Mouse (Mus musculus) cerebellum, adult 2 months (tissue): Measurements from ENCODE around the gene Cactin. TPM values are rescaled to one million over a fixed set of nuclear protein-coding genes. Genes with fewer than 3 reads are reported as not detected.

Experiments
- DNase-seq, 2 experiments: peaks; one replicate each; pipeline ENCODE4 v3.0.0; 2021
- H3K27ac ChIP-seq: fragments of 200-500 bp; 2 replicates; pipeline ENCODE4 v1.5.1; 2012; ENCODE audit warnings: low read length, control low read depth, inconsistent platforms; ENCODE audit not compliant: insufficient read depth
- H3K27me3 ChIP-seq: fragments of 200-500 bp; 2 replicates; pipeline ENCODE4 v1.6.1; 2012; ENCODE audit warnings: inconsistent platforms, mild to moderate bottlenecking, low read length, moderate library complexity; ENCODE audit not compliant: control insufficient read depth, insufficient read depth
- H3K4me1 ChIP-seq: fragments of 200-500 bp; 2 replicates; pipeline ENCODE4 v1.6.1; 2011; ENCODE audit warnings: low read length; ENCODE audit not compliant: control insufficient read depth, insufficient read depth
- H3K4me3 ChIP-seq: fragments of 200-500 bp; replicated peaks from 2 replicates; pipeline ENCODE3; 2011; ENCODE audit warnings: mild to moderate bottlenecking, low read depth, low read length, control low read depth; ENCODE audit not compliant: insufficient read depth
- CTCF ChIP-seq: fragments of 200-500 bp; IDR thresholded peaks from 2 replicates; pipeline ENCODE4 v1.5.1; 2011; ENCODE audit warnings: low read depth, mild to moderate bottlenecking, control low read depth, low read length, moderate library complexity, borderline replicate concordance; ENCODE audit not compliant: insufficient read depth
- POLR2A ChIP-seq: fragments of 200-500 bp; IDR thresholded peaks from 2 replicates; pipeline ENCODE4 v1.6.1; 2011; ENCODE audit warnings: low read length, control low read depth, borderline replicate concordance; ENCODE audit not compliant: insufficient read depth
- whole genome bisulfite sequencing: fragments of 180-500 bp; shearing (Covaris S2); methylation state at CpG from one replicate; pipeline ENCODE4 v1.1.7; 2018; 5-methylcytosine and 5-hydroxymethylcytosine counted together
- polyA plus RNA-seq: library from polyadenylated mRNA; depleted of rRNA; stranded (reverse); fragments of >200 nt; gene quantifications from 2 replicates; pipeline ENCODE4 v1.2.3, GENCODE M21; 2012

Cactin gene
- polyA plus RNA-seq, 1 experiment, result 36.3 TPM

DNA sequence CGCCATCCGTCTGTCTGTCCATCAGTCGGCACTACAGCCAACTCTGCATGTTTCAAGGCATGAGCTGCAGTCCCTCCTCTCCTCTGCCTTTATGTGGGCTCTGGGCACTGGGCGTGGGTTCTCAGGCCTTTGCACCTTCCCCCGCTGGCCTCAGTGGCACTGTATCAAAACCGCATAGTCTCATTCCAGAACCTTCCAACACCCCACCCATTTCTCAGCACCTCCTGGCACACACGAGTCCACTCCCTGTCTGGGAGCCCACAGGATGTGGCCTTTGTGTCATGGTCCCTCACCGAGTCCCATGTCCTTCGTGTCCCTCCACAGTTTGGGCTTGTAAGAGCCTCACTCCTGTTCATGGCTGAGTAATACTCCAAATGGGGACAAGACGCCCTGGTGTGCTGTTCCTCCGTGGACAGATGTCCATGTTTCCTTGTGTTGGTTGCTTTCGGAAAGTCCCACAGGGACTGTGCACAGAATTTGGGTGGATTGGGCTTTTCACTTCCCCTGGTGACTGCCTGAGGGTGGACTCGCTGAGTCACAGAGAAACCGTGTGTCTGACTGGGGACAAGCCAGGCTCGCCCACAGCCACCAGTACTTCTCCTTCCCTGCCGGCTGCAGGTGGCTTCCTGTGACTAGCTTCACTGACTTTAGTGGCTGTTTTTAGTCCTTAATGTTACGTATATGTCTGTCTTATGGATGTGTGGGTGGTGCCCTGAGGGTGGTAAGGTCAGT, 22.4 kb upstream of the Cactin start:
- WGBS, result 38% methylated on average over 17 of the region's 17 CpGs
- peak in 1 of 2 experiments; percentile 30 for DNase-seq
- TF ChIP-seq POLR2A, result no peak
- TF ChIP-seq CTCF, result no peak
- no peaks in the 10 kb centered on the region for H3K27me3 ChIP-seq
- H3K4me1 ChIP-seq, result peaks cover 85% of the 10 kb centered on the region
- H3K27ac ChIP-seq, result peak overlapping the region; percentile 78
- peak overlapping the region; percentile 24 for H3K4me3 ChIP-seq

DNA sequence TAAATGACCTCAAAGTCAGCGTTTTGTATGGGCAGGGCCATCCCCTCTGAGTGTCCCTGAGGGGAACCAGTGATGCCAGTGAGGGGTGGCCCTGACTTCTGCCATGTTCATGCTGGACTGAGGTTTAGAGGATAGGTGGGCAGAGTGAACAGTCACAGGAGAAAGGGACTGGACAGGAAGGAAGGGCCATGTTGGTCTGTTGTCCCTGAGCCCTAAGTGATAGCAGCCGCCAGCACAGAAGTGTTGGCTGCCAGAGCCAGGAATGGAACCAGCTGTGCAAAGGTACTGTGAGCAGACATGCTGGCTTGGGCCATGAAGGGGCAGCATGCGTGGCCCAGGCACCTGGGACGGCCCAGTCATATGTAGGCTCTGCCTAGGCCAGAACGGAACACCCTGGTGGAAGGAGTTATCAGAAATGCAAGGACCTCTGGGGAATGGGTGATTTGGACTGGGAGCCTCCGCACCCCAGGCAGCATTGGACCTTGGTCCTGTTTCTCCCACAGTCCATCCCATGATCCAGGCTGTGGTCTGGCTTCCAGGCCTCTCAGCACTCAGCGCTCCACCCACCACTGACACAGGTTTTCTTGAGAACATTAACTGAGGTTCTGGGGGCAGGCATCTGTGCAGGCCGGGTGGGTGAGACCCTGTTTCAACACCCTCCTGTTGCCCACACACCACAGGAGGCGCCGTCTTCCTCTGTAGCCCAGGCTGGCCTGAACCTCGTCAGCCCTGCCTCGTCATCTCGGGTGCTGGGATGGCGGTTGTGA, 21.1 kb upstream of the Cactin start:
- Histone ChIP-seq H3K27me3 (no peaks in the 10 kb centered on the region), H3K27ac (peak overlapping the region; percentile 78), H3K4me3 (peak overlapping the region; percentile 9), H3K4me1 (peaks cover 92% of the 10 kb centered on the region)
- WGBS, result 41% methylated on average over 14 of the region's 14 CpGs
- DNase-seq, result peak in 1 of 2 experiments; percentile 48
- TF ChIP-seq CTCF, result no peak
- TF ChIP-seq POLR2A, result no peak

DNA sequence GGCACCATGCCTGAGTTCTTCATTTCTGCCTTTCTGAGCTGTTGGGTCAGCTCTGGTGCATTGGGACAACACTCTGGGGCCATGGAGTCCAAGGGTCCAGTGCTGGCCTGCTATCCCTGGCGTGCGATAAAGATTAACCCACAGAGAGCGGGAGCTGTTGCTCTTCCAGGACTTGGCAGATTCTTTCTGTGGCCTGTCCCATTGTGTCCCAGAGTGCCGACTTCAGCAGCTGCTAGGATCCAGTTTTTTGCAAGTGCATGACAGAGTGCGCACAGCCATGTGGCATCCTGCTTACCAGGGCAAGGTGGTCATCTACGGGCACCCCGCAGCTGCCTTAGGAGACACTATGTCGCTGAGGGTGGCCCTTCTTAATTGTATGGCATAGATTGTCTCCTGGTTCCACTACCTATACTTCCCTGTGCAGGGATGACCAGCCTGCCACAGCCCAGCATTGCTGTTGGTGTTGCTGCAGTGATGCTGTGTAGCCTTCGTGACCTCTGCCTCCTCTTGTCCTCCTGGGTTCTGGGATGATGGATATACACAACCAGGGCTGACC, 20.5 kb upstream of the Cactin start:
- H3K4me3 ChIP-seq, result peak overlapping the region; percentile 16
- H3K4me1 ChIP-seq, result peaks cover 92% of the 10 kb centered on the region
- TF ChIP-seq CTCF (no peak), POLR2A (no peak)
- WGBS, result 24% methylated on average over 9 of the region's 9 CpGs
- no peaks in the 10 kb centered on the region for H3K27me3 ChIP-seq
- DNase-seq, result peak in 1 of 2 experiments; percentile 53
- peak overlapping the region; percentile 78 for H3K27ac ChIP-seq

DNA sequence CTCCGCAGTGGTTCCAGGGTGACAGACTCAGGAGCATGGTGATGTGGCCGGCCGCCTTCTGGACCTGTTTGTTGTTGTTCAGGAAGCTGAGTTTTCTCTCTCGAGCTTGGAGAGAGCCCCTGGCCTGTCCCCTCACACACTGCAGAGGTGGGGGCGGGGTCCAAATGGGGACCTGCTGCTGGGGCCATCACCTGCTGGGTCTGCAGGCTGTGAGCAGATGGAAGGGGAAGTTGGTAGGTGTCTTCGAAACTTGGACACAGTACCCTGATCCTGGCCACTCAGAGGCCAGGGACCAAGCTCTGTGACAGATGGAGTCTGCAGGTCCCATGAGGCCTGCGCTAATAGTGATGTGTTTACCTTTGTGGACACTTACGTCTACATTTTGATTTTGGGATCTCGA, 19.6 kb upstream of the Cactin start:
- 11% methylated on average over 9 of the region's 9 CpGs for WGBS
- H3K27ac ChIP-seq, result peak overlapping the region; percentile 48; the same call in 1 of the 2 replicates
- DNase-seq, result peak; percentile 83 to 88
- no peak for TF ChIP-seq POLR2A
- no peaks in the 10 kb centered on the region for H3K27me3 ChIP-seq
- H3K4me3 ChIP-seq, result no peak overlapping the region
- peaks cover 92% of the 10 kb centered on the region for H3K4me1 ChIP-seq

DNA sequence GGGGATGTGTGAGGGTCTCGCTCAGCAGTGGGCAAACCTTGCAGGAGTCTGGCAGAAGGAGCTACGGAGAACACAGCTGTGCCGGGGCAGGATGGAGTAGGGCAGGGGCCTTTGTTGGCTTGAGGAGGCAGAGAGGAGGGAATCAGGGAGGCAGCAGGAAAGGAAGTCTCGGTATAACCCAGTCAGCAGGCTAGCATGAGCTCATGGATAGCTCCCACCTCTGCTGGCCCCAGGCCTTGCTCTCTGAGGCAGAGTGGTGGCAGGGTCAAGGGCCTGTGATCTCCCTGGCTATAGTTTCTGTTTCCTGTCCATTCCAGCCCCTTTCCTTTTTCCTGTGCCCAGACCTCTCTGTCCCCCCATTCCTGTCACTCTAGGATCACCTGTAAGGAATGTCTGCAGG, 18.6 kb upstream of the Cactin start:
- peak in 1 of 2 experiments; percentile 57 for DNase-seq
- 16% methylated on average over 4 of the region's 4 CpGs for WGBS
- TF ChIP-seq CTCF, result no peak
- TF ChIP-seq POLR2A, result no peak
- Histone ChIP-seq H3K27ac (peak overlapping the region; percentile 86), H3K27me3 (no peaks in the 10 kb centered on the region), H3K4me1 (peaks cover 95% of the 10 kb centered on the region), H3K4me3 (peak overlapping the region; percentile 9)

DNA sequence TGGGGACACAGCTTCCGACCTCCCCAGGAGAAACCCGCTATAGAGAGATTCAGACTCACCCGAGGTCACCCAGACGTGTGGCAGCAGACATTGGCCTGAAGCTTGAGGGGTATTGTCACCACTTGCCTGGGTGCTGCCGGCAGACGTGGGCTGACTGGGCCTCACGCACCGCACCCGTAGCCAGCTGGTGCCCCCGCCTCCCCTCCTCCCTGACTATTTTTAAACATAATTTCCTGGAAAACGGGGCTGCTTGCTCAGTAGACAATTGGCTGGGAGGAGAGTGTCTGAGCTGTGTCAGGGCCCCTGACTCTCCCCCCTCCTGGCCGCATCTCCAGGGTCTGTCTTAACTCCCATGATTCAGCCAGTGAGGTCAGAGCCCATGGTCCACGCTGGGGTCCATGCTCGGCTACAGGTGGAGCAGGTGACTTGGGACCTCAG, 18.1 kb upstream of the Cactin start:
- peak; percentile 63 to 70 for DNase-seq

DNA sequence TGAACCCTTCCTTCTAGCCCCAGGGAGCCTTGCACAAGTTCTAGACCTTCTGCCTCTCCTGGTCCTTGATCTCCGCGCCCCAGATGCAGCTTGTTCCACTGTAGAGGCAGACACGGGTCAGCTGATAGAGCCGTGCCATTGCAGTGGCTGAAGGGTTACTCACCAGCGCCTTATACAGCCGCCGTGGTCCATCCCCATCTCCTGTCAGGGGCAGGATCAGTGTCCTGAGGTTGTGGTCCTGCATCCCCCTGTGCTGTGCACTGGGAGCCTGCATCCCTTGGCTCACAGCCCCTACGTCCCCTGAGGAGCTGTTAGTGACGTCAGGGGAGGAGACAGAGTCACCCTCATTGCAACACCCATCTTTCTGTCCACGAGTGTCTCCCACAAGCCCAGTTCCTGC, 17.6 kb upstream of the Cactin start:
- Histone ChIP-seq H3K4me3 (peak overlapping the region; percentile 26), H3K27ac (peak overlapping the region; percentile 86), H3K4me1 (peaks cover 85% of the 10 kb centered on the region), H3K27me3 (no peaks in the 10 kb centered on the region)
- 19% methylated on average over 10 of the region's 10 CpGs for WGBS
- peak in 1 of 2 experiments; percentile 56 for DNase-seq
- TF ChIP-seq POLR2A, result no peak
- TF ChIP-seq CTCF, result no peak

More for the DNA sequence above, 18.1 kb upstream of the Cactin start:
- whole genome bisulfite sequencing, result 15% methylated on average over 14 of the region's 14 CpGs
- TF ChIP-seq POLR2A, result no peak
- TF ChIP-seq CTCF, result no peak
- peaks cover 90% of the 10 kb centered on the region for H3K4me1 ChIP-seq
- H3K4me3 ChIP-seq, result peak overlapping the region; percentile 26
- peak overlapping the region; percentile 86 for H3K27ac ChIP-seq
- H3K27me3 ChIP-seq, result no peaks in the 10 kb centered on the region

DNA sequence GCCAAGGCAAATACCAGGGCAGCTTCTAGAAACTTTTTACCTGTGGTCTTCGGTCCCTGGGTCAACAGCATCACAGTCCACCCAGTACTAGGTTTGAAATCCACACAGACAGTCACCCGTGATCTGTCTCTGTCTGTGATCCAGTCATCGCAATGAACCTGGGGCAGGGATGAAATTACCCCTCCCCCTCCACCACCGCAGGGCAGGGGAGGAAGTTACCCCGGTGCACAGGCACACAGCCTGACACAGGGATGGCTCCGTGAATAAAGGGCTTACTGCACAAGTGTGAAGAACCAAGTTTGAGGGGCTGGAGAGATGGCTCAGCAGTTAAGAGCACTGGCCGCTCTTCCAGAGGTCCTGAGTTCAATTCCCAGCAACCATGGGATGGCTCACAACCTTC, 17.1 kb upstream of the Cactin start:
- DNase-seq, result no peak
- peak overlapping the region; percentile 86 for H3K27ac ChIP-seq
- TF ChIP-seq POLR2A (no peak), CTCF (no peak)
- no peak overlapping the region for H3K4me3 ChIP-seq
- H3K27me3 ChIP-seq, result no peaks in the 10 kb centered on the region
- peaks cover 80% of the 10 kb centered on the region for H3K4me1 ChIP-seq
- WGBS, result 39% methylated on average over 7 of the region's 7 CpGs
